1 mouse cellular context compared by ENCODE assay signal in genomic region chr8:95848734-95849464, GRCm38 (mm10).
A peak's percentile ranks its signal among the peaks of the same experiment; 100 is the strongest.
TF ChIP-seq lines count a peak whose summit lies in the region.

No protein-coding gene starts in this region.

TF ChIP-seq in CH12.LX, 34 proteins besides CTCF, POLR2A, EP300 and RAD21 (continued from another document):
- TF ChIP-seq MEF2A (IDR thresholded peaks at IDR 0.05; ENCODE audit: borderline replicate concordance, low read depth, low read length) = 0 out of 2 replicates have a peak, but pooled peaks have one; percentile 11
- TF ChIP-seq JUN (IDR thresholded peaks at IDR 0.05; ENCODE audit: insufficient read depth, low read depth, low read length) = no peak
- no peak for TF ChIP-seq ZNF384 (IDR thresholded peaks at IDR 0.05; ENCODE audit: low read depth, low read length)
- peak; percentile 37; the same call in 1 of the 2 replicates for TF ChIP-seq IRF4 (IDR thresholded peaks at IDR 0.05; ENCODE audit: low read depth, low read length)
- peak; percentile 57; the same call in 1 of the 2 replicates for TF ChIP-seq BHLHE40 (IDR thresholded peaks at IDR 0.05; ENCODE audit: low read depth, low read length)
- TF ChIP-seq SMC3 (IDR thresholded peaks at IDR 0.05; ENCODE audit: low read depth, low read length) = no peak
- 0 out of 2 replicates have a peak, but pooled peaks have one; percentile 16 for TF ChIP-seq ELF1 (IDR thresholded peaks at IDR 0.05; ENCODE audit: low read depth, low read length)
- peak; percentile 44; the same call in 1 of the 2 replicates for TF ChIP-seq ETS1 (conservative IDR thresholded peaks at IDR 0.05; ENCODE audit: low read depth, low read length)
- TF ChIP-seq KAT2A (IDR thresholded peaks at IDR 0.05; ENCODE audit: insufficient replicate concordance, low read length) = no peak
- TF ChIP-seq USF2 (conservative IDR thresholded peaks at IDR 0.05; ENCODE audit: low read depth, low read length) = no peak
- 0 out of 2 replicates have a peak, but pooled peaks have one; percentile 23 for TF ChIP-seq TCF12 (IDR thresholded peaks at IDR 0.05; ENCODE audit: low read depth, low read length)
TF ChIP-seq in CH12.LX: peak in this region for 8.
